Mouse (Mus musculus): ENCODE results near the gene Abhd2.

- TF ChIP-seq CTCF (IDR thresholded peaks at IDR 0.05; ENCODE audit: borderline replicate concordance, insufficient read depth, low read length) (peak; percentile 74), POLR2A (IDR thresholded peaks at IDR 0.05; ENCODE audit: low read depth, low read length) (no peak)
Measured at GRCm38 (mm10) chr7:79228471-79228870, 44.5 kb upstream of the Abhd2 start.
